Mouse (Mus musculus): ENCODE measurements around the gene Ttll11.
A peak's percentile ranks its signal among the peaks of the same experiment; 100 is the strongest.

Ttll11 gene

DNA sequence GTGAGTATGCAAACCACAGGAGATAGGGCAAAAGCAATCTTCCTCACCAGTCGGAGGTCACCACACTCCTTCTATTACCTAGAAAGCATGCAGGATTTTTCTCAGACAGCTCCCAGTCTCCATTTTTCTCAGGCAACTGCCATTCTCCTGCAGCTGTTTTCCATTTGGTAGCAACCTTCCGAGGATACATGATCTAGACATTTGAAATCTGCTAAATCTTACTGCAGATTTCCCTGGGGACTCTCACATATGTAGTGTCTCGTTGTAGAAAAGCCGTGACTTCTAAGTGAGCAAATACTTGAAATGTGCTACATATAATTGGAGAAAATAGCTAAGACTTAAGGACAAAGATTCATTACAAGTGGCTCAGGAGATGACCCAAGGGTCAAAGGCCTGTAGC lies 151.8 kb downstream of the Ttll11 start:
- DNase-seq (ENCODE audit: low spot score in 2 of 2) = no peak

DNA sequence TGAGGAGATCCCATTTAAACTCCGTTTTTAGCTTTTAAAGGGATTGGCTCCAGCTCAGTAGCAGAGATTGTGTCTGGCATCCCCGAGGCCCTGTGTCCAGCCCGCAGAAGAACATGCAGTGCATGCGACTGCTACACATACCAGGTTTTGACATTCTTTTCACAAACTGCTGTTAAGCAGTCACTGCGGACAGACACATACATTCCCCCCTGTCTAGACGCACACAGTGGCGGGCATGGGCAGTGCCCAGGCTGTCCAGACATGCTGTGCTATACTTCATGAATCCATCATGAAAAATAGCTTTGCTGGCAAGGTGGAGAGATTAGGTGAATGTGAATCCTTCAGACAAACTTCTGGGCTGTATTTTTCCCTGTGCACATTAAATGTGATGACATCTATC lies 154.6 kb downstream of the Ttll11 start:
- DNase-seq (ENCODE audit: low spot score in 2 of 2) = no peak

DNA sequence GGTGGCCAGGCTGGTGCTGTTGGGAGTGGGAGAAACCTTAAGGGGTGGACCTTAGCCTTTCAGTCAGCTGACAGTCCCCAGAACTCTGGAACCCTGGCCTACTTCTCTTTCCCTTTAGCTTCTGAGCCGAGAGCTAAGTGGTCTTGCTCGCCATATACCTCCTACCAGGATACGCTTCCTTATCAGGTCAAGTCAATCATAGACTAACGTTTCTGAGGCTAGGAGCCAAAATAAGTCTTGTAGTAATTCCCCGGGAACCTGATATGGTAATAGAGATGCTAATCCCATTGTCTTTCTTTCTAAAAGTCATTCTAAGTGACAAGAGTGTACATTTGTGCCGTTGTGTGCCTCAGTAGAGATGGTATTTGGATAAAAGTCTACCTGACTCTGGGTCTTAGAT lies 156.1 kb downstream of the Ttll11 start:
- DNase-seq (ENCODE audit: low spot score in 2 of 2) = no peak

DNA sequence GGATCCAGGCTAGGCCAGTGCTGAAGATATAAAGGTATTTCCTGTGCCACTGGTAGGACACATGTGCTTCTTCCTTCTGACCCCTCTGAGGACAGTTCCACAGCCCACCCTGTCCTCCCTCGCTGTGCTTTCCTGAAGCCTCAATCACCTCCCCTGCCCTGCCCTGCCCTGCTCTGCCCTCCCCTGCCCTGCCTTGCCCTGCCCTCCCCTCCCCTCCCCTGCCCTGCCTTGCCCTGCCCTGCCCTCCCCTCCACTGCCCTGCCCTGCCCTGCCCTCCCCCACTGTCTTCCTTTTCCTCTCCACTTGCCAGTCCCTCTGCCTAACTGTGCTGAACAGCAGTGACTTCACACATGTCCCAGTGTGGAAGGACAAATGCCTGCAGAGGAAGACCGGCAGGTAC lies 160.8 kb downstream of the Ttll11 start:
- DNase-seq (ENCODE audit: low spot score in 2 of 2) = no peak

DNA sequence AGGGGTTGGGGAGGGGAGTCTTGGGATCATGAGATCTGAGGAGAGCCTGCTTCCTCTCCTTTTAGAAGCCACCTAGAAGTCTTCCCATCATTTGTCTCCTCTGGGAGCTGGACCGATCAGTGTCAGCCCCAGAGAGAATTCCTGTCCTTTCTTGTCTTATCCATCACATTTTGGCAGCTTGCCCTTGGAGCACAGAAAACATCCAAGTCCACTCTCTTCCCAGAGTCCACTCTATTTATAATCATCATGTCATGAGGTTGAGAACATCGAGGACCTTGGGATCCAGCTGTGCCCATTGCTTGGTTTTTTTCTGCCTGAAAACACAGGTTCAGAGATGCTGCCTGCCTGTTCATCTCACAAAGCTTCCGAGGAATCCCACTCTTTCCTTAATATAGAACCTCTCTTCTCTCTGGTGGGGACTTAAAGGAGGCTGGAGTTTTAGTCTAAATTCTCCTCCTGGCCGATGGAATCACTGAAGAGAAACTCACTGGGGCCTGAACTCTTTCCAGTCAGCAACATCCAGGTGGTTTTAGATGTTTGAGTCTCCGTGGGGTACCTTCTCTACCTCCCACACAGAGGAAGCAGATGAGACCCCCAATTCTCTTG lies 163.6 kb downstream of the Ttll11 start:
- no peak for DNase-seq (ENCODE audit: low spot score in 2 of 2)

GRCm38 (mm10) chr2:35812561-35812933 lies 167.2 kb downstream of the Ttll11 start:
- no peak for DNase-seq (ENCODE audit: low spot score in 2 of 2)

GRCm38 (mm10) chr2:35811801-35812560 lies 167.7 kb downstream of the Ttll11 start:
- DNase-seq (ENCODE audit: low spot score in 2 of 2) = peak; percentile 13 to 28

DNA sequence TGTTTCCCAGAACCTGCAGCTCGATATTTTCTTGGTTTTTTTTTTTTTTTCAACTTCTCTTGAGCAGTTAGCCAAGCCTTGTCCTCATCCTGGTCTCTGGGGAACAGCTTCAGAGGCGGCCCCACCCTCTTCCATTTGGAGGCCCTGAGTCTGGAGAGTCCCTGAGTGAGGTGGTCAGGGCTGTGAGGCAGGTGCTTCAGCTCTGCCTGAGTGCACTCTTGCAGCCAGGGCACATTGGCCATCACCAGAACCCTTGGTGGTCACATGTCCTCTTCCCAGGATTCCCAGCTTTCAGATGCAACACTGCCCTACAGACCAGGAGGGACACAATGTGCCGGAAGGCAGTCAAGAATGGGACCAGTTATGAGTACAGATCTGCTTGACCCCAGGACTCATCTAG lies 169.7 kb downstream of the Ttll11 start:
- no peak for DNase-seq (ENCODE audit: low spot score in 2 of 2)

DNA sequence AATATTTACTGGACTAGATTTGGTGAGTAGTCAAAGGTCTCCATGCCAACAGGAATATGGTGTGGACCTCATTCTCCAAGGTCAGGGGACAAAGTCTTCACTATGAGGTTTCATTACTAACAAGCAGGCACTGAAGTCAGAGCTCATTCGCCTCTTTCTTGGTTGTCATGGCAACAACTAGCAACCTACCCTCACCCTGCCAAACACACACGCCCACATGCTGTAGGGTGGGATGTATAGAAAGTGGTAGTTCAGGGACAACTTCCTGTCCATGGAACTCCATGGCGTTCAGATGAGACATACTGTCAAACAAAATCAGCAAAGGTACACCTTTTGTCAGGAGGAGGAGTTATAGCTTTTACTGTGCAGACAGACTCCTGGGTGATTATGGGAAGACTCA lies 170.6 kb downstream of the Ttll11 start:
- peak in 1 of 2 experiments; percentile 24 for DNase-seq (ENCODE audit: low spot score in 2 of 2)

GRCm38 (mm10) chr2:35805881-35806280 lies 173.8 kb downstream of the Ttll11 start:
- DNase-seq (ENCODE audit: low spot score in 2 of 2) = no peak

GRCm38 (mm10) chr2:35803095-35803494 lies 176.6 kb downstream of the Ttll11 start:
- DNase-seq (ENCODE audit: low spot score in 2 of 2) = no peak

- no peak for DNase-seq (ENCODE audit: low spot score in 2 of 2)
These were observed 178.0 kb downstream of the Ttll11 start for GRCm38 (mm10) chr2:35801759-35802158.

DNA sequence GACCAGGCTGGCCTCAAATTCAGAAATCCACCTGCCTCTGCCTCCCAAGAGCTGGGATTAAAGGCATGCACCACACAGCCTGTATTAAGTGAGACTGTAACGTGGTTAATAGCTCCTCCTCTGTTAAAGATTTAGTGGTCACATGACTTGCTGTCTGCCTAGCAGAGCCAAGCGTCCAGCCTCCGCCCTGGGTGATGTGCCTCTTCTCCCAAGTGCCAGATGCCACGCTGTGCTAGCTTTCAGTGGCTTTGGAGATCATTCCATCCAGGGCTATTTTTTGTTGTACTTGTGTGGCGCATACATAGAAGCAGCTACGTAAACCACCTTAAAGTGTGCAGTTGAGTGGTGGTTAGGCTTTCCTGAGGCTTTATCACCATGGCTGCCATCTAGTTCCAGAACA lies 180.6 kb downstream of the Ttll11 start:
- no peak for DNase-seq (ENCODE audit: low spot score in 2 of 2)

GRCm38 (mm10) chr2:35797998-35798397 lies 181.7 kb downstream of the Ttll11 start:
- DNase-seq (ENCODE audit: low spot score in 2 of 2) = no peak

- DNase-seq (ENCODE audit: low spot score in 2 of 2) = no peak
These were observed 190.1 kb downstream of the Ttll11 start for GRCm38 (mm10) chr2:35789362-35790326.

DNA sequence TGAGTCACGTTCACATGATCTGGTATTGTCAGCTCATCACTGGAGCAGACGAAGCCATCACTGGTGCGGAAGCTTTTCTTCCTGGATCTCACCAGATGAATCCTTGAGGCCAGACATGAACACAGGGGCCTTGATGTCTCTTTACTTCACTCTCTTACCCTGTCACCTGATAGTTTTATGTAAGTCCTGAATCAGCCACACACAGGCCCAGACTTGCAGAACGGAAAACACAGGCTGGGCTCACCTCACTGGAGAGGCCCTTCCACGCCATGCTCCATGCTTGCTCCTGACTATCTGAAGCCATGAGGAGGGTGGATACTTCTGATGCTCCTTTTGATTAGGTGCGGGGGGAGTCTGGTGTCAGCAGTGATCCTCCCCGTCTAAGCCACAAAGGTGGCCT lies 193.8 kb downstream of the Ttll11 start:
- DNase-seq (ENCODE audit: low spot score in 2 of 2) = no peak

GRCm38 (mm10) chr2:35783368-35783767 lies 196.3 kb downstream of the Ttll11 start:
- DNase-seq (ENCODE audit: low spot score in 2 of 2) = no peak

DNA sequence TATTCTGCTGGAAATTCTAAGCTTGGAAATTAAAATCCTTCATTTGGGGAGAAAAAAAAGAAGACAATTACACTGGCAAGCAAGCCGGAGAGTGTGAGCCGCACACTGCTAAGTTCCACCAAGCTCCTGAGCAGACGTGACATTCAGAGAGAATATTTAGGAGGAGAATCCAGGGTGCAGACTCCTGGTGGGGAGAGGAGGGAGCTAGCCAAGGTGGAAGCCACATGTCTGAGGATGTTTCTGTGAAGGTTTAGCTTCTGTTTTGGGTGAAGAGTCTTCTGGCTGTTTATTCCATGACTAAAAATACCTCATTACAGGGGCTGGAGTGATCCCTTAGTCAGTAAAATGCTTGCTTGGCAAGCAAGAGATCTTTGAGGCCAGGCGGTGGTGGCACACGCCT lies 200.4 kb downstream of the Ttll11 start:
- DNase-seq (ENCODE audit: low spot score in 2 of 2) = peak in 1 of 2 experiments; percentile 44

DNA sequence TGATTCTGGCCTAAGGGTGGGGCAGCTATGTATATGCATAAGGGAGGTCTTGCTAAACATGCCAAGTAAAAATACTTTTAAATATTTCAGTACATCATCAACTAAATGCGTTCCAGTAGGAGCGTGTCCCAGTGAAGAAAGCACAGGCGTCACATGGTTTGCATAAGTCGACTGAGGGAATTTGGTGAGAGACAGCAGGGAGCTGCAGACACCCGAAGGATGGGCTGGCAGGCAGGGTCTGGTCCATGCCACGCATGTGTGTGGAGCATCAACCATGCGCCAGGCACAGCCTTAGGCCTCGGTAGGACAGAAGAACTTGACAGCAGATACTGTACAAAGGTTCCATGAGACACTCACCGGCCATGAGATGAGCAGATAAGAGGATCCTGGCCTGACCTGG lies 202.8 kb downstream of the Ttll11 start:
- peak in 1 of 2 experiments; percentile 40 for DNase-seq (ENCODE audit: low spot score in 2 of 2)

GRCm38 (mm10) chr2:35775651-35776055 lies 204.1 kb downstream of the Ttll11 start:
- peak; percentile 61 to 75 for DNase-seq (ENCODE audit: low spot score in 2 of 2)

DNA sequence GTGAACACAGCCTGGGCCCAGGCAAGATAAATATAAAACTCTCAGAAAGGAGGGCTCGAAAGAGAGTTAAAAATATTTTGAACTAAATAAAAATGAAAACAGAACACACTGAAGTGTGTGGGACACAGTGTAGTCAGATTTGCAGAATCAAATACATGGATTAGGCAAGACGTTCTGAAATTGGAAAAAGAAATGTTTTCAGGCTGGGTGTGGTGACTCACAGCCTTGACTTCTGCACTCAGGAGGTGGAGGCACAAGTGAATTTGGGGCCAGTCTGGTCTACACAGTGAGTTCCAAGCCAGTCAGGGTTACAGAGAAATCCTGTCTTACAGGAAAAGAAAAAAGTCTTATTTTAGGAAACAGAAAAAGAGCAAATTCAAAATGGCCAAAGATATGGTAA lies 209.2 kb downstream of the Ttll11 start:
- DNase-seq (ENCODE audit: low spot score in 2 of 2) = peak in 1 of 2 experiments; percentile 41

- DNase-seq (ENCODE audit: low spot score in 2 of 2) = no peak
These were observed 210.3 kb downstream of the Ttll11 start for GRCm38 (mm10) chr2:35769398-35769797.

Measured in right cerebral cortex, postnatal 36 days (tissue).